Mouse (Mus musculus): Measurements from ENCODE around the gene Ddx28. TPM values are rescaled to one million over a fixed set of nuclear protein-coding genes. Genes with fewer than 3 reads are reported as not detected.
A peak's percentile ranks its signal among the peaks of the same experiment; 100 is the strongest.
"Not testable (repeated sequence)": the region's sequence is repeated elsewhere in the genome, so short reads cannot be mapped to it uniquely, and the experiment has no call there.

Ddx28 gene
- polyA plus RNA-seq, 1 experiment from 2014 or later: 22.8 TPM

GRCm38 (mm10) chr8:106022483-106022882 is 10.8 kb upstream of the Ddx28 start:
- H3K27me3 ChIP-seq (replicated peaks; ENCODE audit: control insufficient read depth, insufficient read depth, low read length): no peaks in the 10 kb centered on the region
- no peaks in the 10 kb centered on the region for H3K36me3 ChIP-seq (ENCODE audit: control insufficient read depth, insufficient read depth)
- peak; percentile 73 for ATAC-seq
- H3K4me2 ChIP-seq (ENCODE audit: low read length): no peak overlapping the region
- H3K27ac ChIP-seq (ENCODE audit: low read length): no peak overlapping the region
- no peak overlapping the region for H3K4me3 ChIP-seq (replicated peaks; ENCODE audit: low read length)
- no peaks in the 10 kb centered on the region for H3K4me1 ChIP-seq (replicated peaks; ENCODE audit: control insufficient read depth, insufficient read depth, low read length)
- no peak overlapping the region for H3K9ac ChIP-seq (replicated peaks; ENCODE audit: low read depth, low read length)
- H3K9me3 ChIP-seq (ENCODE audit: control insufficient read depth, low read length): no peaks in the 10 kb centered on the region

- no peak overlapping the region for H3K9ac ChIP-seq (replicated peaks; ENCODE audit: low read depth, low read length)
- H3K4me3 ChIP-seq (replicated peaks; ENCODE audit: low read length): no peak overlapping the region
- H3K4me1 ChIP-seq (replicated peaks; ENCODE audit: control insufficient read depth, insufficient read depth, low read length): no peaks in the 10 kb centered on the region
- no peak overlapping the region for H3K4me2 ChIP-seq (ENCODE audit: low read length)
- no peak overlapping the region for H3K27ac ChIP-seq (ENCODE audit: low read length)
- 97% methylated on average over 3 of the region's 3 CpGs for WGBS
- no peak for ATAC-seq
- no peaks in the 10 kb centered on the region for H3K9me3 ChIP-seq (ENCODE audit: control insufficient read depth, low read length)
- H3K36me3 ChIP-seq (ENCODE audit: control insufficient read depth, insufficient read depth): peaks cover 3% of the 10 kb centered on the region; the same call in 1 of the 2 replicates
- H3K27me3 ChIP-seq (replicated peaks; ENCODE audit: control insufficient read depth, insufficient read depth, low read length): no peaks in the 10 kb centered on the region
Measured at GRCm38 (mm10) chr8:106018039-106018438, 6.4 kb upstream of the Ddx28 start.

- Histone ChIP-seq H3K27me3 (replicated peaks; ENCODE audit: control insufficient read depth, insufficient read depth, low read length) (no peaks in the 10 kb centered on the region), H3K4me1 (replicated peaks; ENCODE audit: control insufficient read depth, insufficient read depth, low read length) (no peaks in the 10 kb centered on the region; the same call in 1 of the 2 replicates), H3K36me3 (ENCODE audit: control insufficient read depth, insufficient read depth) (peaks cover 3% of the 10 kb centered on the region; the same call in 1 of the 2 replicates), H3K4me3 (replicated peaks; ENCODE audit: low read length) (no peak overlapping the region), H3K27ac (ENCODE audit: low read length) (no peak overlapping the region), H3K9me3 (ENCODE audit: control insufficient read depth, low read length) (no peaks in the 10 kb centered on the region), H3K9ac (replicated peaks; ENCODE audit: low read depth, low read length) (no peak overlapping the region), H3K4me2 (ENCODE audit: low read length) (no peak overlapping the region)
- WGBS: 94% methylated on average over 7 of the region's 7 CpGs
- ATAC-seq: no peak
Measured at GRCm38 (mm10) chr8:106017130-106017529, 5.4 kb upstream of the Ddx28 start.

- Histone ChIP-seq H3K9ac (replicated peaks; ENCODE audit: low read depth, low read length) (no peak overlapping the region), H3K27ac (ENCODE audit: low read length) (no peak overlapping the region), H3K9me3 (ENCODE audit: control insufficient read depth, low read length) (no peaks in the 10 kb centered on the region), H3K4me2 (ENCODE audit: low read length) (no peak overlapping the region), H3K4me1 (replicated peaks; ENCODE audit: control insufficient read depth, insufficient read depth, low read length) (peaks cover 6% of the 10 kb centered on the region), H3K4me3 (replicated peaks; ENCODE audit: low read length) (no peak overlapping the region), H3K36me3 (ENCODE audit: control insufficient read depth, insufficient read depth) (peaks cover 3% of the 10 kb centered on the region; the same call in 1 of the 2 replicates), H3K27me3 (replicated peaks; ENCODE audit: control insufficient read depth, insufficient read depth, low read length) (no peaks in the 10 kb centered on the region)
- 96% methylated on average over 6 of the region's 6 CpGs for WGBS
- no peak for ATAC-seq
Measured at GRCm38 (mm10) chr8:106016284-106016683, 4.6 kb upstream of the Ddx28 start.

GRCm38 (mm10) chr8:106012203-106012602 is 521 bp upstream of the Ddx28 start:
- H3K9ac ChIP-seq (replicated peaks; ENCODE audit: low read depth, low read length); H3K27me3 ChIP-seq (replicated peaks; ENCODE audit: control insufficient read depth, insufficient read depth, low read length); H3K27ac ChIP-seq (ENCODE audit: low read length); H3K4me3 ChIP-seq (replicated peaks; ENCODE audit: low read length); ATAC-seq; H3K36me3 ChIP-seq (ENCODE audit: control insufficient read depth, insufficient read depth); H3K9me3 ChIP-seq (ENCODE audit: control insufficient read depth, low read length): not testable (repeated sequence)
- peaks cover 15% of the 10 kb centered on the region for H3K4me1 ChIP-seq (replicated peaks; ENCODE audit: control insufficient read depth, insufficient read depth, low read length)
- 87% methylated on average over 8 of the region's 8 CpGs for WGBS
- H3K4me2 ChIP-seq (ENCODE audit: low read length): peak overlapping the region; percentile 86

GRCm38 (mm10) chr8:106010748-106011642 is 687 bp downstream of the Ddx28 start:
- H3K27ac ChIP-seq (ENCODE audit: low read length): peak overlapping the region; percentile 76
- no peaks in the 10 kb centered on the region for H3K9me3 ChIP-seq (ENCODE audit: control insufficient read depth, low read length)
- peaks cover 1% of the 10 kb centered on the region; the same call in 1 of the 2 replicates for H3K36me3 ChIP-seq (ENCODE audit: control insufficient read depth, insufficient read depth)
- peak overlapping the region; percentile 89 for H3K9ac ChIP-seq (replicated peaks; ENCODE audit: low read depth, low read length)
- ATAC-seq: peak; percentile 98
- peak overlapping the region; percentile 86 for H3K4me2 ChIP-seq (ENCODE audit: low read length)
- under 1% methylated on average over 74 of the region's 74 CpGs for WGBS
- peak overlapping the region; percentile 95 for H3K4me3 ChIP-seq (replicated peaks; ENCODE audit: low read length)
- H3K4me1 ChIP-seq (replicated peaks; ENCODE audit: control insufficient read depth, insufficient read depth, low read length): peaks cover 15% of the 10 kb centered on the region
- no peaks in the 10 kb centered on the region for H3K27me3 ChIP-seq (replicated peaks; ENCODE audit: control insufficient read depth, insufficient read depth, low read length)

GRCm38 (mm10) chr8:106007891-106008290 is 3.8 kb downstream of the Ddx28 start:
- not testable (repeated sequence) for H3K27me3 ChIP-seq (replicated peaks; ENCODE audit: control insufficient read depth, insufficient read depth, low read length); H3K9ac ChIP-seq (replicated peaks; ENCODE audit: low read depth, low read length); ATAC-seq; H3K9me3 ChIP-seq (ENCODE audit: control insufficient read depth, low read length); H3K4me3 ChIP-seq (replicated peaks; ENCODE audit: low read length); H3K4me2 ChIP-seq (ENCODE audit: low read length); H3K36me3 ChIP-seq (ENCODE audit: control insufficient read depth, insufficient read depth); H3K27ac ChIP-seq (ENCODE audit: low read length)
- WGBS: 67% methylated on average over 3 of the region's 3 CpGs
- H3K4me1 ChIP-seq (replicated peaks; ENCODE audit: control insufficient read depth, insufficient read depth, low read length): peaks cover 15% of the 10 kb centered on the region

GRCm38 (mm10) chr8:106007135-106007534 is 4.5 kb downstream of the Ddx28 start:
- ATAC-seq: no peak
- no peaks in the 10 kb centered on the region for H3K36me3 ChIP-seq (ENCODE audit: control insufficient read depth, insufficient read depth)
- 81% methylated on average over 3 of the region's 3 CpGs for WGBS
- no peak overlapping the region for H3K27ac ChIP-seq (ENCODE audit: low read length)
- no peaks in the 10 kb centered on the region for H3K27me3 ChIP-seq (replicated peaks; ENCODE audit: control insufficient read depth, insufficient read depth, low read length)
- no peak overlapping the region for H3K4me3 ChIP-seq (replicated peaks; ENCODE audit: low read length)
- H3K4me2 ChIP-seq (ENCODE audit: low read length): no peak overlapping the region
- peaks cover 15% of the 10 kb centered on the region for H3K4me1 ChIP-seq (replicated peaks; ENCODE audit: control insufficient read depth, insufficient read depth, low read length)
- no peak overlapping the region for H3K9ac ChIP-seq (replicated peaks; ENCODE audit: low read depth, low read length)
- H3K9me3 ChIP-seq (ENCODE audit: control insufficient read depth, low read length): no peaks in the 10 kb centered on the region

GRCm38 (mm10) chr8:106006413-106006812 is 5.3 kb downstream of the Ddx28 start:
- no peaks in the 10 kb centered on the region for H3K36me3 ChIP-seq (ENCODE audit: control insufficient read depth, insufficient read depth)
- H3K27ac ChIP-seq (ENCODE audit: low read length): no peak overlapping the region
- no peaks in the 10 kb centered on the region for H3K27me3 ChIP-seq (replicated peaks; ENCODE audit: control insufficient read depth, insufficient read depth, low read length)
- no peak for ATAC-seq
- 90% methylated on average over 4 of the region's 4 CpGs for WGBS
- peaks cover 10% of the 10 kb centered on the region for H3K4me1 ChIP-seq (replicated peaks; ENCODE audit: control insufficient read depth, insufficient read depth, low read length)
- H3K9ac ChIP-seq (replicated peaks; ENCODE audit: low read depth, low read length): no peak overlapping the region
- H3K9me3 ChIP-seq (ENCODE audit: control insufficient read depth, low read length): no peaks in the 10 kb centered on the region
- no peak overlapping the region for H3K4me3 ChIP-seq (replicated peaks; ENCODE audit: low read length)
- no peak overlapping the region for H3K4me2 ChIP-seq (ENCODE audit: low read length)
